ENCODE assay signal across 12 mouse cellular contexts in the genomic region with DNA sequence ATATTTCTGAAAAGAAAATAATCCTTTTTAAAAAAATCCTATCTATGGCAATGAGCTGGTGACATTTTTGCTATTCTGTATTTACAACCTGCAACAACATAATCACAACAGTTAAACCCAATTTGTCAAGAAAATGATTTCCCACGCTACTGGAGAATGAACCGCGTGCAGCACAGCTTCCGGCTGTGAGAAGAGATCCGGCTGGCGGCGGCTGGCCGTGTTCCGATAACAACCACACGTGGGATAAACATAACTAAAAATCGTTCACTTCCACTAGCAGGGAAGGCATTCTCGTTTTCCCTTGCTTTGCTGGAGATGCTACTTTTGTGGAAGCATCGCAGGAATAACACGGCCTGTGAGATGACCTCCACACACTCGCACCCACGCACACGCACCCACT.
"Had no signal": no experiment of that assay in that cellular context is flagged by ENCODE, and none has a peak within 500 bp of the region (broad histone marks: within the 10 kb centered on the region; RNA-seq: fewer than 3 reads in every experiment).

No protein-coding gene starts in this region.

- H3K4me1 ChIP-seq: hindbrain, embryonic 15.5 days; liver, embryonic 15.5 days; neural tube, embryonic 15.5 days had no signal

- DNase-seq: kidney, adult 18-20 months; kidney, postnatal 25 days; lung, adult 2 months; right cerebral cortex, postnatal 25 days; thymus, adult 18-20 months; thymus, postnatal 25 days had no signal

- H3K9ac ChIP-seq: hindbrain, embryonic 15.5 days; limb, embryonic 13.5 days; liver, embryonic 15.5 days; midbrain, embryonic 12.5 days; neural tube, embryonic 15.5 days had no signal

- H3K9me3 ChIP-seq: hindbrain, embryonic 15.5 days; limb, embryonic 13.5 days; liver, embryonic 15.5 days; neural tube, embryonic 15.5 days had no signal

- H3K4me2 ChIP-seq: hindbrain, embryonic 15.5 days; limb, embryonic 13.5 days; liver, embryonic 15.5 days; midbrain, embryonic 12.5 days; neural tube, embryonic 15.5 days had no signal

- H3K27ac ChIP-seq: hindbrain, embryonic 15.5 days; limb, embryonic 13.5 days; liver, embryonic 15.5 days; midbrain, embryonic 12.5 days; neural tube, embryonic 15.5 days had no signal

- H3K27me3 ChIP-seq: hindbrain, embryonic 15.5 days; liver, embryonic 15.5 days; midbrain, embryonic 12.5 days; neural tube, embryonic 15.5 days had no signal

- H3K36me3 ChIP-seq: hindbrain, embryonic 15.5 days; limb, embryonic 13.5 days; liver, embryonic 15.5 days; midbrain, embryonic 12.5 days; neural tube, embryonic 15.5 days had no signal

- H3K4me3 ChIP-seq: hindbrain, embryonic 15.5 days; limb, embryonic 13.5 days; liver, embryonic 15.5 days; midbrain, embryonic 12.5 days; myocyte; neural tube, embryonic 15.5 days had no signal
